In genomic region chr1:74900341-74901285, GRCm38 (mm10) we compare ENCODE assay signal across 8 mouse cellular contexts. TPM values are rescaled to one million over a fixed set of nuclear protein-coding genes. Genes with fewer than 3 reads are reported as not detected.
DNase-seq lines count a peak whose midpoint lies in the region; ATAC-seq and TF ChIP-seq lines count a peak whose summit lies in the region.

No protein-coding gene starts in this region.

- no peak for ATAC-seq in limb, embryonic 13.5 days (ENCODE audit: low FRiP score, low read depth)
- ATAC-seq in midbrain, embryonic 16.5 days, result no peak

- no peaks in the 10 kb centered on the region for H3K27me3 ChIP-seq in testis, adult 2 months (ENCODE audit: control insufficient read depth, insufficient read depth, low read length)
- H3K27me3 ChIP-seq in hindbrain, embryonic 10.5 days (ENCODE audit: insufficient read depth, poor library complexity, severe bottlenecking), result peaks cover 100% of the 10 kb centered on the region
- peaks cover 100% of the 10 kb centered on the region for H3K27me3 ChIP-seq in limb, embryonic 13.5 days
- peaks cover 49% of the 10 kb centered on the region for H3K27me3 ChIP-seq in midbrain, embryonic 16.5 days (ENCODE audit: control insufficient read depth, insufficient read depth, low read depth, low read length)

- peak overlapping the region; percentile 65 for H3K4me2 ChIP-seq in limb, embryonic 13.5 days (replicated peaks)
- peak overlapping the region; percentile 75 for H3K4me2 ChIP-seq in midbrain, embryonic 16.5 days (ENCODE audit: low read length)

- under 1% methylated on average over 65 of the region's 66 CpGs for WGBS in hindbrain, embryonic 10.5 days
- under 1% methylated on average over 63 of the region's 66 CpGs for WGBS in limb, embryonic 13.5 days
- under 1% methylated on average over 54 of the region's 66 CpGs for WGBS in midbrain, embryonic 16.5 days

- no peak for TF ChIP-seq CTCF in testis, adult 2 months (IDR thresholded peaks at IDR 0.05; ENCODE audit: control insufficient read depth, insufficient read depth, insufficient replicate concordance, low read depth, low read length)

- no peak overlapping the region for H3K4me3 ChIP-seq in testis, adult 2 months (ENCODE audit: control insufficient read depth, low read depth, low read length)
- peak overlapping the region; percentile 44 for H3K4me3 ChIP-seq in hindbrain, embryonic 10.5 days
- peak overlapping the region; percentile 30 for H3K4me3 ChIP-seq in limb, embryonic 13.5 days
- peak overlapping the region; percentile 38 for H3K4me3 ChIP-seq in midbrain, embryonic 16.5 days (ENCODE audit: low read depth, low read length)

- H3K36me3 ChIP-seq in testis, adult 2 months (ENCODE audit: control insufficient read depth, insufficient read depth, low read length), result no peaks in the 10 kb centered on the region; the same call in 1 of the 2 replicates
- no peaks in the 10 kb centered on the region for H3K36me3 ChIP-seq in hindbrain, embryonic 10.5 days
- H3K36me3 ChIP-seq in limb, embryonic 13.5 days, result no peaks in the 10 kb centered on the region
- no peaks in the 10 kb centered on the region for H3K36me3 ChIP-seq in midbrain, embryonic 16.5 days (ENCODE audit: control insufficient read depth, insufficient read depth, low read length)

- no peak for DNase-seq in testis, postnatal 10 days (ENCODE audit: low spot score)
- peak; percentile 49 for DNase-seq in hindbrain, embryonic 10.5 days (ENCODE audit: low spot score)
- no peak for DNase-seq in right cerebral cortex, adult 2 months (ENCODE audit: low spot score in 2 of 2)
- no peak for DNase-seq in left cerebral cortex, adult 18-20 months (ENCODE audit: low spot score in 2 of 2)
- DNase-seq in T-cell, adult 2 months (ENCODE audit: low spot score), result no peak

- no peak overlapping the region for H3K27ac ChIP-seq in testis, adult 2 months (ENCODE audit: control insufficient read depth, insufficient read depth, low read depth, low read length)
- 0 out of 2 replicates have a peak overlapping the region, but pooled peaks have one; percentile 0 for H3K27ac ChIP-seq in hindbrain, embryonic 10.5 days
- no peak overlapping the region for H3K27ac ChIP-seq in limb, embryonic 13.5 days
- no peak overlapping the region for H3K27ac ChIP-seq in midbrain, embryonic 16.5 days (ENCODE audit: low read length)

- 0 out of 2 replicates have a peak, but pooled peaks have one; percentile 20 for TF ChIP-seq POLR2A in testis, adult 2 months (IDR thresholded peaks at IDR 0.05; ENCODE audit: control insufficient read depth, low read depth, low read length)

- H3K9me3 ChIP-seq in hindbrain, embryonic 10.5 days, result no peaks in the 10 kb centered on the region
- no peaks in the 10 kb centered on the region for H3K9me3 ChIP-seq in limb, embryonic 13.5 days
- no peaks in the 10 kb centered on the region for H3K9me3 ChIP-seq in midbrain, embryonic 16.5 days (replicated peaks; ENCODE audit: control insufficient read depth, low read length, poor library complexity, severe bottlenecking)

- peaks cover 24% of the 10 kb centered on the region for H3K4me1 ChIP-seq in testis, adult 2 months (ENCODE audit: control insufficient read depth, insufficient read depth, low read length)
- peaks cover 45% of the 10 kb centered on the region for H3K4me1 ChIP-seq in hindbrain, embryonic 10.5 days (replicated peaks)
- peaks cover 27% of the 10 kb centered on the region for H3K4me1 ChIP-seq in limb, embryonic 13.5 days
- H3K4me1 ChIP-seq in midbrain, embryonic 16.5 days (ENCODE audit: control insufficient read depth, insufficient read depth, low read length), result peaks cover 12% of the 10 kb centered on the region

- no peak overlapping the region; the same call in 1 of the 2 replicates for H3K9ac ChIP-seq in limb, embryonic 13.5 days
- H3K9ac ChIP-seq in midbrain, embryonic 16.5 days (ENCODE audit: low read depth, low read length), result peak overlapping the region; percentile 58

RNA-seq across cellular contexts. Expression of gene Cryba2, which starts 7.7 kb away (rescaled TPM):
- polyA plus RNA-seq in testis, adult 2 months (2012; rRNA removed), result 1.8 and 2.0 TPM in 2 replicates
- not detected in 2 replicates for polyA plus RNA-seq in hindbrain, embryonic 10.5 days (2016; fragmentation: Nextera tagmentation; extraction: Ambion mirVana)
- not detected in 2 replicates for polyA plus RNA-seq in limb, embryonic 13.5 days (2015; fragmentation: Nextera tagmentation; extraction: Ambion mirVana)
- polyA plus RNA-seq in midbrain, embryonic 16.5 days (2015; fragmentation: Nextera tagmentation; extraction: Ambion mirVana), result 0.45 and 0.51 TPM in 2 replicates
- total RNA-seq in left cerebral cortex, adult 18-20 months (2021), result under 1 TPM in 1 of 2 experiments, not detected in 1; 0.80 TPM

RNA-seq across cellular contexts. Expression of gene Fev, which starts 15.4 kb away (rescaled TPM):
- polyA plus RNA-seq in testis, adult 2 months (2012; rRNA removed), result 2.4 and 3.1 TPM in 2 replicates
- polyA plus RNA-seq in hindbrain, embryonic 10.5 days (2016; fragmentation: Nextera tagmentation; extraction: Ambion mirVana), result 0.25 and 0.89 TPM in 2 replicates
- 0.11 TPM in 1 of 2 replicates, not detected in the other for polyA plus RNA-seq in limb, embryonic 13.5 days (2015; fragmentation: Nextera tagmentation; extraction: Ambion mirVana)
- 1.6 and 2.9 TPM in 2 replicates for polyA plus RNA-seq in midbrain, embryonic 16.5 days (2015; fragmentation: Nextera tagmentation; extraction: Ambion mirVana)
- total RNA-seq in left cerebral cortex, adult 18-20 months (2021), result not detected

RNA-seq across cellular contexts. Expression of gene Cfap65, which starts 34.8 kb away (rescaled TPM):
- 204 and 212 TPM in 2 replicates for polyA plus RNA-seq in testis, adult 2 months (2012; rRNA removed)
- polyA plus RNA-seq in hindbrain, embryonic 10.5 days (2016; fragmentation: Nextera tagmentation; extraction: Ambion mirVana), result 0.50 and 1.7 TPM in 2 replicates
- not detected in 2 replicates for polyA plus RNA-seq in limb, embryonic 13.5 days (2015; fragmentation: Nextera tagmentation; extraction: Ambion mirVana)
- polyA plus RNA-seq in midbrain, embryonic 16.5 days (2015; fragmentation: Nextera tagmentation; extraction: Ambion mirVana), result 1.3 and 1.4 TPM in 2 replicates
- 1 to 10 TPM; 2.8 to 3.0 TPM for total RNA-seq in left cerebral cortex, adult 18-20 months (2021)

RNA-seq across cellular contexts. Expression of gene Cdk5r2, which starts 45.9 kb away (rescaled TPM):
- polyA plus RNA-seq in testis, adult 2 months (2012; rRNA removed), result 0.06 and 0.07 TPM in 2 replicates
- polyA plus RNA-seq in hindbrain, embryonic 10.5 days (2016; fragmentation: Nextera tagmentation; extraction: Ambion mirVana), result 0.96 and 2.6 TPM in 2 replicates
- 0.11 TPM in 1 of 2 replicates, not detected in the other for polyA plus RNA-seq in limb, embryonic 13.5 days (2015; fragmentation: Nextera tagmentation; extraction: Ambion mirVana)
- polyA plus RNA-seq in midbrain, embryonic 16.5 days (2015; fragmentation: Nextera tagmentation; extraction: Ambion mirVana), result 8.1 and 9.7 TPM in 2 replicates
- 100 to 1,000 TPM; 315 to 347 TPM for total RNA-seq in left cerebral cortex, adult 18-20 months (2021)

RNA-seq across cellular contexts. Expression of gene Ihh, which starts 50.9 kb away (rescaled TPM):
- 0.43 and 0.94 TPM in 2 replicates for polyA plus RNA-seq in testis, adult 2 months (2012; rRNA removed)
- 0.12 TPM in 2 replicates for polyA plus RNA-seq in hindbrain, embryonic 10.5 days (2016; fragmentation: Nextera tagmentation; extraction: Ambion mirVana)
- 8.4 and 8.6 TPM in 2 replicates for polyA plus RNA-seq in limb, embryonic 13.5 days (2015; fragmentation: Nextera tagmentation; extraction: Ambion mirVana)
- 0.16 and 0.32 TPM in 2 replicates for polyA plus RNA-seq in midbrain, embryonic 16.5 days (2015; fragmentation: Nextera tagmentation; extraction: Ambion mirVana)
- total RNA-seq in left cerebral cortex, adult 18-20 months (2021), result under 1 TPM; 0.30 to 0.72 TPM

Comparison
In these comparisons a context has a peak if more than half of its experiments do, and no peak if none do; other contexts are left out.
1. RNA of gene Cfap65, which starts 34.8 kb away (polyA plus RNA-seq): 204 to 212 TPM in testis, adult 2 months; 0.50 to 1.7 TPM in hindbrain, embryonic 10.5 days, 1.3 to 1.4 TPM in midbrain, embryonic 16.5 days and not detected in limb, embryonic 13.5 days; every median in the first group is over 10 times any median in the second.